Mouse (Mus musculus) T-helper 2 cell (primary cell): ENCODE measurements at regions not wholly inside any gene's neighbourhood (a gene's known extent, or its start where the extent isn't known, plus 50 kb on each side); places are given as distances from the start of the nearest gene placed in this dataset.

Experiments
- in situ Hi-C: fragments of 300-600 bp; cut with MboI, MseI; formaldehyde crosslinking; loops from one replicate; pipeline ENCODE4 v1.15.1; 2025; ENCODE audit warnings: high pct_unique_total_duplicates

- in situ Hi-C loops, result no loop called here
Measured at GRCm38 (mm10) chr16:39102151-39102550, 209.7 kb downstream of the Igsf11 start.

- in situ Hi-C loops, result no loop called here
Measured at GRCm38 (mm10) chr16:39103360-39104095, 211.1 kb downstream of the Igsf11 start.

GRCm38 (mm10) chr16:39109383-39110033 lies 217.0 kb downstream of the Igsf11 start:
- in situ Hi-C loops, result no loop called here

GRCm38 (mm10) chr16:39110089-39110488 lies 217.6 kb downstream of the Igsf11 start:
- in situ Hi-C loops, result no loop called here

- in situ Hi-C loops, result no loop called here
Measured at GRCm38 (mm10) chr16:39118059-39118458, 225.6 kb downstream of the Igsf11 start.

- in situ Hi-C loops, result loop anchor here (10.0 kb wide), 1 partner anchor 375 kb away; no protein-coding TSS in a partner anchor
Measured at GRCm38 (mm10) chr16:39119811-39120210, 227.3 kb downstream of the Igsf11 start.

- in situ Hi-C loops, result loop anchor here (10.0 kb wide), 1 partner anchor 371 kb away; no protein-coding TSS in a partner anchor
Measured at GRCm38 (mm10) chr16:39123445-39123952, 231.0 kb downstream of the Igsf11 start.

GRCm38 (mm10) chr16:39132459-39132858 lies 240.0 kb downstream of the Igsf11 start:
- in situ Hi-C loops, result no loop called here

GRCm38 (mm10) chr16:39135777-39136176 lies 243.3 kb downstream of the Igsf11 start:
- in situ Hi-C loops, result no loop called here

GRCm38 (mm10) chr16:39147151-39147550 lies 254.7 kb downstream of the Igsf11 start:
- in situ Hi-C loops, result no loop called here

- in situ Hi-C loops, result no loop called here
Measured at GRCm38 (mm10) chr16:39151325-39152318, 259.2 kb downstream of the Igsf11 start.

- in situ Hi-C loops, result no loop called here
Measured at GRCm38 (mm10) chr16:39158893-39159292, 266.4 kb downstream of the Igsf11 start.

GRCm38 (mm10) chr16:39159725-39160124 lies 267.3 kb downstream of the Igsf11 start:
- in situ Hi-C loops, result no loop called here

- in situ Hi-C loops, result no loop called here
Measured at GRCm38 (mm10) chr16:39162684-39163083, 270.2 kb downstream of the Igsf11 start.

- in situ Hi-C loops, result no loop called here
Measured at GRCm38 (mm10) chr16:39191861-39192260, 299.4 kb downstream of the Igsf11 start.

GRCm38 (mm10) chr16:39195431-39195830 lies 303.0 kb downstream of the Igsf11 start:
- in situ Hi-C loops, result no loop called here

- in situ Hi-C loops, result no loop called here
Measured at GRCm38 (mm10) chr16:39196896-39197295, 304.4 kb downstream of the Igsf11 start.

- in situ Hi-C loops, result no loop called here
Measured at GRCm38 (mm10) chr16:39223551-39223950, 331.1 kb downstream of the Igsf11 start.

GRCm38 (mm10) chr16:39229501-39229900 lies 337.0 kb downstream of the Igsf11 start:
- in situ Hi-C loops, result no loop called here

GRCm38 (mm10) chr16:39230439-39230838 lies 338.0 kb downstream of the Igsf11 start:
- in situ Hi-C loops, result no loop called here

GRCm38 (mm10) chr16:39234290-39234689 lies 341.8 kb downstream of the Igsf11 start:
- in situ Hi-C loops, result no loop called here

- in situ Hi-C loops, result no loop called here
Measured at GRCm38 (mm10) chr16:39273490-39273889, 381.0 kb downstream of the Igsf11 start.
